Mouse (Mus musculus): Measurements from ENCODE around the gene Snrnp35. TPM values are rescaled to one million over a fixed set of nuclear protein-coding genes. Genes with fewer than 3 reads are reported as not detected.

Gene Snrnp35
- polyA plus RNA-seq, 1 experiment from 2014 or later, result 24.9 TPM

- Histone ChIP-seq H3K27me3 (no peaks in the 10 kb centered on the region), H3K4me2 (replicated peaks) (peak overlapping the region; percentile 78), H3K9me3 (no peaks in the 10 kb centered on the region), H3K36me3 (no peaks in the 10 kb centered on the region), H3K4me1 (peaks cover 33% of the 10 kb centered on the region), H3K9ac (replicated peaks) (peak overlapping the region; percentile 58), H3K4me3 (peak overlapping the region; percentile 56), H3K27ac (replicated peaks) (peak overlapping the region; percentile 74)
- ATAC-seq (replicated peaks), result peak; percentile 62
- 8% methylated on average over 14 of the region's 14 CpGs for WGBS
Measured at GRCm38 (mm10) chr5:124531583-124531930, 48.6 kb downstream of the Snrnp35 start.

GRCm38 (mm10) chr5:124532451-124532850, 49.5 kb downstream of the Snrnp35 start:
- H3K4me2 ChIP-seq (replicated peaks), result no peak overlapping the region
- no peaks in the 10 kb centered on the region for H3K36me3 ChIP-seq
- no peaks in the 10 kb centered on the region for H3K27me3 ChIP-seq
- H3K9ac ChIP-seq (replicated peaks), result no peak overlapping the region
- H3K27ac ChIP-seq (replicated peaks), result no peak overlapping the region
- peaks cover 36% of the 10 kb centered on the region for H3K4me1 ChIP-seq
- H3K9me3 ChIP-seq, result no peaks in the 10 kb centered on the region
- ATAC-seq (replicated peaks), result no peak
- WGBS, result 31% methylated on average over 7 of the region's 7 CpGs
- H3K4me3 ChIP-seq, result no peak overlapping the region

GRCm38 (mm10) chr5:124535016-124535415, 52.1 kb downstream of the Snrnp35 start:
- H3K4me2 ChIP-seq (replicated peaks), result no peak overlapping the region
- no peaks in the 10 kb centered on the region for H3K27me3 ChIP-seq
- H3K9ac ChIP-seq (replicated peaks), result no peak overlapping the region
- ATAC-seq (replicated peaks), result no peak
- H3K4me3 ChIP-seq, result no peak overlapping the region
- peaks cover 16% of the 10 kb centered on the region for H3K4me1 ChIP-seq
- no peaks in the 10 kb centered on the region for H3K9me3 ChIP-seq
- 69% methylated on average over 5 of the region's 5 CpGs for WGBS
- no peaks in the 10 kb centered on the region for H3K36me3 ChIP-seq
- no peak overlapping the region for H3K27ac ChIP-seq (replicated peaks)

- H3K4me3 ChIP-seq, result no peak overlapping the region
Measured at GRCm38 (mm10) chr5:124536776-124537175, 53.8 kb downstream of the Snrnp35 start.

GRCm38 (mm10) chr5:124538813-124539792, 56.2 kb downstream of the Snrnp35 start:
- Histone ChIP-seq H3K27ac (replicated peaks) (no peak overlapping the region), H3K4me3 (no peak overlapping the region), H3K36me3 (peaks cover 7% of the 10 kb centered on the region), H3K4me1 (peaks cover 22% of the 10 kb centered on the region), H3K9ac (replicated peaks) (no peak overlapping the region), H3K9me3 (no peaks in the 10 kb centered on the region), H3K27me3 (no peaks in the 10 kb centered on the region), H3K4me2 (replicated peaks) (no peak overlapping the region)
- 77% methylated on average over 16 of the region's 16 CpGs for WGBS
- no peak for ATAC-seq (replicated peaks)

More at GRCm38 (mm10) chr5:124536776-124537175, 53.8 kb downstream of the Snrnp35 start:
- H3K9me3 ChIP-seq, result no peaks in the 10 kb centered on the region
- H3K27ac ChIP-seq (replicated peaks), result no peak overlapping the region
- no peaks in the 10 kb centered on the region for H3K27me3 ChIP-seq
- ATAC-seq (replicated peaks), result no peak
- 2% methylated on average over 16 of the region's 17 CpGs for WGBS
- no peak overlapping the region for H3K9ac ChIP-seq (replicated peaks)
- no peaks in the 10 kb centered on the region for H3K36me3 ChIP-seq
- 0 out of 2 replicates have a peak overlapping the region, but pooled peaks have one; percentile 12 for H3K4me2 ChIP-seq (replicated peaks)
- H3K4me1 ChIP-seq, result peaks cover 12% of the 10 kb centered on the region

- WGBS, result 74% methylated on average over 4 of the region's 4 CpGs
- H3K4me1 ChIP-seq, result peaks cover 22% of the 10 kb centered on the region
- H3K9me3 ChIP-seq, result no peaks in the 10 kb centered on the region
- peak overlapping the region; percentile 33 for H3K4me2 ChIP-seq (replicated peaks)
- peaks cover 15% of the 10 kb centered on the region for H3K36me3 ChIP-seq
- ATAC-seq (replicated peaks), result no peak
- H3K27me3 ChIP-seq, result no peaks in the 10 kb centered on the region
- peak overlapping the region; percentile 68 for H3K27ac ChIP-seq (replicated peaks)
- peak overlapping the region; percentile 97 for H3K4me3 ChIP-seq
- peak overlapping the region; percentile 22; the same call in 1 of the 2 replicates for H3K9ac ChIP-seq (replicated peaks)
Measured at GRCm38 (mm10) chr5:124539905-124540304, 57.0 kb downstream of the Snrnp35 start.

GRCm38 (mm10) chr5:124540383-124540786, 57.5 kb downstream of the Snrnp35 start, which contains the start of gene Tmed2:
TSS of gene Tmed2 (plus strand) at chr5:124540695.
- peak within 1 kb of the TSS; percentile 87 for H3K4me2 ChIP-seq (replicated peaks)
- H3K27me3 ChIP-seq, result no peaks in the 10 kb centered on the region
- peak; percentile 97 for ATAC-seq (replicated peaks)
- peak within 1 kb of the TSS; percentile 62 for H3K9ac ChIP-seq (replicated peaks)
- H3K4me3 ChIP-seq, result peak within 1 kb of the TSS; percentile 97
- WGBS, result under 1% methylated on average over 35 of the region's 35 CpGs
- peak within 1 kb of the TSS; percentile 68 for H3K27ac ChIP-seq (replicated peaks)
- H3K36me3 ChIP-seq, result peaks cover 20% of the 10 kb centered on the region
- peaks cover 22% of the 10 kb centered on the region for H3K4me1 ChIP-seq
- no peaks in the 10 kb centered on the region for H3K9me3 ChIP-seq

Other genes starting within 250 kb of the Snrnp35 start
- gene Pitpnm2, start 233.4 kb upstream of the Snrnp35 start, polyA plus RNA-seq (2015; fragmentation: Nextera tagmentation; extraction: Ambion mirVana), result 10.9 and 11.4 TPM in 2 replicates
- 16.4 and 17.6 TPM in 2 replicates for gene Mphosph9, start 155.2 kb upstream of the Snrnp35 start, polyA plus RNA-seq (2015; fragmentation: Nextera tagmentation; extraction: Ambion mirVana)
- 19.0 and 22.6 TPM in 2 replicates for gene 2810006K23Rik, start 155.0 kb upstream of the Snrnp35 start, polyA plus RNA-seq (2015; fragmentation: Nextera tagmentation; extraction: Ambion mirVana)
- gene Cdk2ap1, start 120.1 kb upstream of the Snrnp35 start, polyA plus RNA-seq (2015; fragmentation: Nextera tagmentation; extraction: Ambion mirVana), result 85.6 and 193 TPM in 2 replicates
- gene Sbno1, start 57.1 kb upstream of the Snrnp35 start, polyA plus RNA-seq (2015; fragmentation: Nextera tagmentation; extraction: Ambion mirVana), result 101 and 111 TPM in 2 replicates
- gene Kmt5a, start 43.2 kb upstream of the Snrnp35 start, polyA plus RNA-seq (2015; fragmentation: Nextera tagmentation; extraction: Ambion mirVana), result 36.3 and 56.7 TPM in 2 replicates
- gene Rilpl2, start 4.8 kb upstream of the Snrnp35 start, polyA plus RNA-seq (2015; fragmentation: Nextera tagmentation; extraction: Ambion mirVana), result 26.3 and 27.8 TPM in 2 replicates
- 11.6 and 12.8 TPM in 2 replicates for gene Rilpl1, start 48.3 kb downstream of the Snrnp35 start, polyA plus RNA-seq (2015; fragmentation: Nextera tagmentation; extraction: Ambion mirVana)
- gene Tmed2, start 57.6 kb downstream of the Snrnp35 start, polyA plus RNA-seq (2015; fragmentation: Nextera tagmentation; extraction: Ambion mirVana), result 372 and 377 TPM in 2 replicates
- 28.2 and 28.8 TPM in 2 replicates for gene Ddx55, start 69.7 kb downstream of the Snrnp35 start, polyA plus RNA-seq (2015; fragmentation: Nextera tagmentation; extraction: Ambion mirVana)
- 70.3 and 70.5 TPM in 2 replicates for gene Eif2b1, start 96.0 kb downstream of the Snrnp35 start, polyA plus RNA-seq (2015; fragmentation: Nextera tagmentation; extraction: Ambion mirVana)
- gene Gtf2h3, start 96.0 kb downstream of the Snrnp35 start, polyA plus RNA-seq (2015; fragmentation: Nextera tagmentation; extraction: Ambion mirVana), result 52.6 and 57.3 TPM in 2 replicates
- 47.6 and 48.5 TPM in 2 replicates for gene Atp6v0a2, start 145.4 kb downstream of the Snrnp35 start, polyA plus RNA-seq (2015; fragmentation: Nextera tagmentation; extraction: Ambion mirVana)
- 0.11 and 0.14 TPM in 2 replicates for gene Dnah10, start 242.0 kb downstream of the Snrnp35 start, polyA plus RNA-seq (2015; fragmentation: Nextera tagmentation; extraction: Ambion mirVana)